8 mouse cellular contexts compared by ENCODE assay signal in the genomic region with DNA sequence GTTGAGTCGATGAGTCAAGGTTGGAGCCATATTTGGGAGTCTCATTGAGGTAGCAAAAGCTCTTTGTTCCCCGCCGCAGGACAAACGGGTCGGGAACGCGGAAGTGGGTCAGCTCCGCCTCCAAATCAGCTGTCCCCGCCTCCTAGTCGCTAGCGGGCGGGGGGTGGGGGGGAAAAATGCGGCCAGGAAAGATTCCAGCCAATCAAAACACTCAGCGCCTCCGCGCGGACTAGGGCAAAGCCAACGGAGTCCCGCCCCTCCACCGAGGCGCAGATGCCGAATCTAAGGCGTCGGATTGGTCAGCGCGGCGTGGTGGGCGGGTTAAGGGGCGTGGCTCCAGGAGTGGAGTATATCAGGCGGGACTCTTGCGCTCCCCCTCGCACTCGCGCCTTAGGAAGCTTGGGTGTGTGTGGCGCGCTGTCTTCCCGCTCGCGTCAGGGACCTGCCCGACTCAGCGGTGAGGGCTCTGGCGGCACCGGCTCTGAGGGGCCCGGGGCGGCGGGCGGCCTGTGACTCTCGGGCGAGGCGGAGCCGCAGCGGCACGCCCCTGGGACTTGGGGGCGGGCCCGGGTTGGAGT. TPM values are rescaled to one million over a fixed set of nuclear protein-coding genes. Genes with fewer than 3 reads are reported as not detected.
DNase-seq lines count a peak whose midpoint lies in the region; ATAC-seq lines count a peak whose summit lies in the region.

No protein-coding gene starts in this region.

- peak overlapping the region; percentile 97 for H3K9ac ChIP-seq in intestine, embryonic 15.5 days

- peak; percentile 98 for DNase-seq in adrenal gland, adult 2 months
- peak; percentile 99 for DNase-seq in embryo, embryonic 11.5 days (ENCODE audit: low read depth, low spot score)
- peak; percentile 99 for DNase-seq in gastrocnemius, postnatal 36 days
- peak; percentile 98 to 99 for DNase-seq in left cerebral cortex, postnatal 25 days (ENCODE audit: low spot score in 2 of 2)
- DNase-seq in mesoderm, embryonic 11.5 days (ENCODE audit: low read depth, low spot score), result peak; percentile 99
- DNase-seq in right cerebral cortex, postnatal 25 days, result peak; percentile 97
- peak; percentile 97 to 98 for DNase-seq in urinary bladder, postnatal 36 days (ENCODE audit: low spot score in 2 of 2)

- H3K4me2 ChIP-seq in intestine, embryonic 15.5 days (replicated peaks), result peak overlapping the region; percentile 62

- ATAC-seq in intestine, embryonic 15.5 days, result peak; percentile 92

- H3K4me1 ChIP-seq in intestine, embryonic 15.5 days (replicated peaks), result peaks cover 64% of the 10 kb centered on the region

- no peaks in the 10 kb centered on the region for H3K27me3 ChIP-seq in intestine, embryonic 15.5 days (replicated peaks)

- peaks cover 22% of the 10 kb centered on the region for H3K36me3 ChIP-seq in intestine, embryonic 15.5 days

- H3K4me3 ChIP-seq in intestine, embryonic 15.5 days (replicated peaks), result peak overlapping the region; percentile 94

- peak overlapping the region; percentile 100 for H3K27ac ChIP-seq in intestine, embryonic 15.5 days

- H3K9me3 ChIP-seq in intestine, embryonic 15.5 days, result no peaks in the 10 kb centered on the region

- WGBS in intestine, embryonic 15.5 days, result under 1% methylated on average over 55 of the region's 55 CpGs

- intact Hi-C loops in gastrocnemius, postnatal 36 days (cut with DNase I), result no loop called here
- intact Hi-C loops in left cerebral cortex, postnatal 25 days (cut with DNase I), result no loop called here

RNA-seq across cellular contexts. Expression of gene Cirbp, which starts 1.8 kb away (rescaled TPM):
- total RNA-seq in adrenal gland, adult 2 months (2021), result 10 to 100 TPM; 30.6 to 77.0 TPM
- 108 and 152 TPM in 2 replicates for polyA plus RNA-seq in adrenal gland, adult 2 months (2012; rRNA removed)
- total RNA-seq in gastrocnemius, postnatal 36 days (2021), result 10 to 100 TPM; 22.6 to 28.3 TPM
- 69.4 and 83.9 TPM in 2 replicates for polyA plus RNA-seq in intestine, embryonic 15.5 days (2015; fragmentation: Nextera tagmentation; extraction: Ambion mirVana)
- 10 to 100 TPM; 77.3 to 90.1 TPM for total RNA-seq in left cerebral cortex, postnatal 25 days (2021)

RNA-seq across cellular contexts. Expression of gene 1600002K03Rik, which starts 5.2 kb away (rescaled TPM):
- 10 to 100 TPM; 14.0 to 21.7 TPM for total RNA-seq in adrenal gland, adult 2 months (2021)
- polyA plus RNA-seq in adrenal gland, adult 2 months (2012; rRNA removed), result 25.9 and 34.5 TPM in 2 replicates
- total RNA-seq in gastrocnemius, postnatal 36 days (2021), result 1 to 10 TPM; 4.7 to 5.1 TPM
- 22.9 and 25.1 TPM in 2 replicates for polyA plus RNA-seq in intestine, embryonic 15.5 days (2015; fragmentation: Nextera tagmentation; extraction: Ambion mirVana)
- 1 to 10 TPM; 6.7 to 7.6 TPM for total RNA-seq in left cerebral cortex, postnatal 25 days (2021)

RNA-seq across cellular contexts. Expression of gene Efna2, which starts 11.7 kb away (rescaled TPM):
- total RNA-seq in adrenal gland, adult 2 months (2021), result 1 to 10 TPM; 1.8 to 5.2 TPM
- 10.2 and 15.6 TPM in 2 replicates for polyA plus RNA-seq in adrenal gland, adult 2 months (2012; rRNA removed)
- total RNA-seq in gastrocnemius, postnatal 36 days (2021), result under 1 TPM; 0.27 to 0.31 TPM
- polyA plus RNA-seq in intestine, embryonic 15.5 days (2015; fragmentation: Nextera tagmentation; extraction: Ambion mirVana), result 13.6 and 15.0 TPM in 2 replicates
- total RNA-seq in left cerebral cortex, postnatal 25 days (2021), result 1 to 10 TPM; 9.2 to 9.9 TPM

RNA-seq across cellular contexts. Expression of gene Midn, which starts 19.5 kb away (rescaled TPM):
- 100 to 1,000 TPM in 1 of 2 experiments, 10 to 100 TPM in 1; 75.8 to 115 TPM for total RNA-seq in adrenal gland, adult 2 months (2021)
- polyA plus RNA-seq in adrenal gland, adult 2 months (2012; rRNA removed), result 233 and 269 TPM in 2 replicates
- total RNA-seq in gastrocnemius, postnatal 36 days (2021), result 10 to 100 TPM; 37.6 to 49.3 TPM
- polyA plus RNA-seq in intestine, embryonic 15.5 days (2015; fragmentation: Nextera tagmentation; extraction: Ambion mirVana), result 14.1 and 16.1 TPM in 2 replicates
- 10 to 100 TPM; 74.3 to 98.7 TPM for total RNA-seq in left cerebral cortex, postnatal 25 days (2021)

RNA-seq across cellular contexts. Expression of gene Cbarp, which starts 26.9 kb away (rescaled TPM):
- 100 to 1,000 TPM in 1 of 2 experiments, 10 to 100 TPM in 1; 74.5 to 118 TPM for total RNA-seq in adrenal gland, adult 2 months (2021)
- 84.3 and 84.6 TPM in 2 replicates for polyA plus RNA-seq in adrenal gland, adult 2 months (2012; rRNA removed)
- total RNA-seq in gastrocnemius, postnatal 36 days (2021), result 1 to 10 TPM; 1.4 to 2.1 TPM
- polyA plus RNA-seq in intestine, embryonic 15.5 days (2015; fragmentation: Nextera tagmentation; extraction: Ambion mirVana), result 4.8 and 5.1 TPM in 2 replicates
- 100 to 1,000 TPM; 487 TPM for total RNA-seq in left cerebral cortex, postnatal 25 days (2021)

Comparison
In these comparisons a context has a peak if more than half of its experiments do, and no peak if none do; other contexts are left out.
1. Peak in every context shown above with its lines: DNase-seq, ATAC-seq, H3K4me3 ChIP-seq and H3K27ac ChIP-seq.